Mouse (Mus musculus): ENCODE data around the gene Clcnka. TPM values are rescaled to one million over a fixed set of nuclear protein-coding genes. Genes with fewer than 3 reads are reported as not detected.

Clcnka gene
- polyA plus RNA-seq, 1 experiment, result not detected

GRCm38 (mm10) chr4:141423288-141423687 lies 24.8 kb upstream of the Clcnka start:
- Histone ChIP-seq H3K4me3 (ENCODE audit: insufficient read depth, low read length) (no peak overlapping the region), H3K4me1 (ENCODE audit: control insufficient read depth, insufficient read depth, low read length) (peaks cover 20% of the 10 kb centered on the region), H3K27ac (ENCODE audit: insufficient read depth, low read length) (peak overlapping the region; percentile 15; the same call in 1 of the 2 replicates)
- TF ChIP-seq CTCF (IDR thresholded peaks at IDR 0.05; ENCODE audit: borderline replicate concordance, insufficient read depth, low read length) (no peak), POLR2A (IDR thresholded peaks at IDR 0.05; ENCODE audit: low read depth, low read length) (no peak)

GRCm38 (mm10) chr4:141422841-141423240 lies 24.3 kb upstream of the Clcnka start:
- no peak overlapping the region for H3K4me3 ChIP-seq (ENCODE audit: insufficient read depth, low read length)
- no peak for TF ChIP-seq CTCF (IDR thresholded peaks at IDR 0.05; ENCODE audit: borderline replicate concordance, insufficient read depth, low read length)
- no peak for TF ChIP-seq POLR2A (IDR thresholded peaks at IDR 0.05; ENCODE audit: low read depth, low read length)
- H3K27ac ChIP-seq (ENCODE audit: insufficient read depth, low read length), result 0 out of 2 replicates have a peak overlapping the region, but pooled peaks have one; percentile 15
- H3K4me1 ChIP-seq (ENCODE audit: control insufficient read depth, insufficient read depth, low read length), result peaks cover 20% of the 10 kb centered on the region

- Histone ChIP-seq H3K27ac (ENCODE audit: insufficient read depth, low read length) (no peak overlapping the region), H3K4me3 (ENCODE audit: insufficient read depth, low read length) (no peak overlapping the region), H3K4me1 (ENCODE audit: control insufficient read depth, insufficient read depth, low read length) (peaks cover 12% of the 10 kb centered on the region; the same call in 1 of the 2 replicates)
- TF ChIP-seq POLR2A (IDR thresholded peaks at IDR 0.05; ENCODE audit: low read depth, low read length) (no peak), CTCF (IDR thresholded peaks at IDR 0.05; ENCODE audit: borderline replicate concordance, insufficient read depth, low read length) (no peak)
These were observed 22.9 kb upstream of the Clcnka start for GRCm38 (mm10) chr4:141421423-141421822.

GRCm38 (mm10) chr4:141420886-141421285 lies 22.4 kb upstream of the Clcnka start:
- no peak overlapping the region for H3K27ac ChIP-seq (ENCODE audit: insufficient read depth, low read length)
- H3K4me1 ChIP-seq (ENCODE audit: control insufficient read depth, insufficient read depth, low read length), result peaks cover 10% of the 10 kb centered on the region; the same call in 1 of the 2 replicates
- TF ChIP-seq CTCF (IDR thresholded peaks at IDR 0.05; ENCODE audit: borderline replicate concordance, insufficient read depth, low read length) (no peak), POLR2A (IDR thresholded peaks at IDR 0.05; ENCODE audit: low read depth, low read length) (no peak)
- H3K4me3 ChIP-seq (ENCODE audit: insufficient read depth, low read length), result no peak overlapping the region

- Histone ChIP-seq H3K4me1 (ENCODE audit: control insufficient read depth, insufficient read depth, low read length) (peaks cover 10% of the 10 kb centered on the region; the same call in 1 of the 2 replicates), H3K27ac (ENCODE audit: insufficient read depth, low read length) (no peak within 1 kb of the TSS), H3K4me3 (ENCODE audit: insufficient read depth, low read length) (no peak within 1 kb of the TSS)
These were observed 21.8 kb upstream of the Clcnka start, which contains the start of gene Hspb7 for GRCm38 (mm10) chr4:141420192-141420829. Gene Hspb7 (plus strand): TSS chr4:141420779.

GRCm38 (mm10) chr4:141419398-141420191 lies 21.1 kb upstream of the Clcnka start:
- H3K27ac ChIP-seq (ENCODE audit: insufficient read depth, low read length), result no peak overlapping the region
- no peak for TF ChIP-seq CTCF (IDR thresholded peaks at IDR 0.05; ENCODE audit: borderline replicate concordance, insufficient read depth, low read length)
- TF ChIP-seq POLR2A (IDR thresholded peaks at IDR 0.05; ENCODE audit: low read depth, low read length), result no peak
- H3K4me3 ChIP-seq (ENCODE audit: insufficient read depth, low read length), result no peak overlapping the region
- peaks cover 6% of the 10 kb centered on the region; the same call in 1 of the 2 replicates for H3K4me1 ChIP-seq (ENCODE audit: control insufficient read depth, insufficient read depth, low read length)

More at GRCm38 (mm10) chr4:141420192-141420829, 21.8 kb upstream of the Clcnka start, which contains the start of gene Hspb7:
- no peak for TF ChIP-seq POLR2A (IDR thresholded peaks at IDR 0.05; ENCODE audit: low read depth, low read length)
- TF ChIP-seq CTCF (IDR thresholded peaks at IDR 0.05; ENCODE audit: borderline replicate concordance, insufficient read depth, low read length), result no peak

GRCm38 (mm10) chr4:141415924-141416323 lies 17.4 kb upstream of the Clcnka start, which contains the start of gene Clcnkb:
Gene Clcnkb (minus strand): TSS chr4:141416014.
- Histone ChIP-seq H3K27ac (ENCODE audit: insufficient read depth, low read length) (no peak within 1 kb of the TSS), H3K4me1 (ENCODE audit: control insufficient read depth, insufficient read depth, low read length) (no peaks in the 10 kb centered on the region), H3K4me3 (ENCODE audit: insufficient read depth, low read length) (no peak within 1 kb of the TSS)
- TF ChIP-seq POLR2A (IDR thresholded peaks at IDR 0.05; ENCODE audit: low read depth, low read length) (no peak), CTCF (IDR thresholded peaks at IDR 0.05; ENCODE audit: borderline replicate concordance, insufficient read depth, low read length) (no peak)

GRCm38 (mm10) chr4:141411430-141411992 lies 13.0 kb upstream of the Clcnka start:
- H3K27ac ChIP-seq (ENCODE audit: insufficient read depth, low read length), result no peak overlapping the region
- H3K4me3 ChIP-seq (ENCODE audit: insufficient read depth, low read length), result no peak overlapping the region
- TF ChIP-seq CTCF (IDR thresholded peaks at IDR 0.05; ENCODE audit: borderline replicate concordance, insufficient read depth, low read length), result no peak
- no peak for TF ChIP-seq POLR2A (IDR thresholded peaks at IDR 0.05; ENCODE audit: low read depth, low read length)
- 0 out of 2 replicates have a peak, but pooled peaks cover 5% of the 10 kb centered on the region for H3K4me1 ChIP-seq (ENCODE audit: control insufficient read depth, insufficient read depth, low read length)

GRCm38 (mm10) chr4:141408577-141408976 lies 10.1 kb upstream of the Clcnka start:
- Histone ChIP-seq H3K4me1 (ENCODE audit: control insufficient read depth, insufficient read depth, low read length) (0 out of 2 replicates have a peak, but pooled peaks cover 7% of the 10 kb centered on the region), H3K27ac (ENCODE audit: insufficient read depth, low read length) (no peak overlapping the region), H3K4me3 (ENCODE audit: insufficient read depth, low read length) (no peak overlapping the region)
- TF ChIP-seq POLR2A (IDR thresholded peaks at IDR 0.05; ENCODE audit: low read depth, low read length), result no peak
